Mouse (Mus musculus) ES-E14 (cell line): Measurements from ENCODE around the gene Pkhd1. TPM values are rescaled to one million over a fixed set of nuclear protein-coding genes. Genes with fewer than 3 reads are reported as not detected.

ENCODE experiments used
- DNase-seq: peaks from one replicate; pipeline ENCODE4 v3.0.0-alpha.2; 2013; ENCODE audit warnings: low read depth, low spot score
- H3K27ac ChIP-seq: 2 replicates; pipeline ENCODE4 v1.5.1; 2012; ENCODE audit warnings: low read depth, mild to moderate bottlenecking, low read length, moderate library complexity, mixed read lengths; ENCODE audit not compliant: poor library complexity, insufficient read depth, severe bottlenecking
- H3K36me3 ChIP-seq: 2 replicates; pipeline ENCODE4 v1.6.1; 2012; ENCODE audit warnings: mild to moderate bottlenecking, low read length, moderate library complexity, mixed read lengths; ENCODE audit not compliant: control insufficient read depth, poor library complexity, insufficient read depth, severe bottlenecking
- H3K4me1 ChIP-seq, 2 experiments: fragments of 150-350 bp in 1 of 2; sonication (generic) in 1 of 2; 2 replicates each; pipeline ENCODE4 v1.6.1; 2012; ENCODE audit warnings: low read length in 2 of 2, mild to moderate bottlenecking in 1 of 2, mixed read lengths in 1 of 2; ENCODE audit not compliant: control insufficient read depth in 2 of 2, insufficient read depth in 2 of 2, poor library complexity in 1 of 2
- H3K4me3 ChIP-seq, 2 experiments: fragments of 150-350 bp in 1 of 2; sonication (generic) in 1 of 2; 2 replicates each; pipeline ENCODE4 v1.5.1; 2012; ENCODE audit warnings: low read length in 2 of 2, low read depth in 1 of 2, mild to moderate bottlenecking in 1 of 2, mixed read lengths in 1 of 2; ENCODE audit not compliant: insufficient read depth in 1 of 2, poor library complexity in 1 of 2, severe bottlenecking in 1 of 2
- H3K9ac ChIP-seq: 2 replicates; pipeline ENCODE4 v1.6.1; 2012; ENCODE audit warnings: low read depth, mild to moderate bottlenecking, low read length, mixed read lengths; ENCODE audit not compliant: poor library complexity, insufficient read depth, severe bottlenecking
- H3K9me3 ChIP-seq: fragments of 150-350 bp; sonication (generic); 2 replicates; pipeline ENCODE4 v1.6.1; 2012; ENCODE audit warnings: low read depth, mild to moderate bottlenecking, low read length; ENCODE audit not compliant: control insufficient read depth, insufficient read depth
- CHD2 ChIP-seq: IDR thresholded peaks from 2 replicates; pipeline ENCODE4 v1.6.1; 2014; ENCODE audit warnings: mild to moderate bottlenecking, low read depth, low read length, inconsistent platforms
- HCFC1 ChIP-seq: IDR thresholded peaks from 2 replicates; pipeline ENCODE4 v1.6.1; 2012; ENCODE audit warnings: low read length, inconsistent platforms, borderline replicate concordance; ENCODE audit not compliant: insufficient read depth
- MAFK ChIP-seq: IDR thresholded peaks from 2 replicates; pipeline ENCODE4 v1.6.1; 2014; ENCODE audit warnings: mild to moderate bottlenecking, low read depth, low read length, inconsistent platforms; ENCODE audit not compliant: insufficient read depth
- ZC3H11A ChIP-seq: IDR thresholded peaks from 2 replicates; pipeline ENCODE4 v1.6.1; 2012; ENCODE audit warnings: low read depth, mild to moderate bottlenecking, inconsistent platforms, low read length, borderline replicate concordance
- ZNF384 ChIP-seq: IDR thresholded peaks from 2 replicates; pipeline ENCODE4 v1.6.1; 2012; ENCODE audit warnings: low read depth, low read length, inconsistent platforms
- in situ Hi-C, 2 experiments: fragments of 600-800 bp; cut with MboI; formaldehyde crosslinking; loops; one replicate each; pipeline ENCODE4 v1.15.1; 2025; ENCODE audit warnings: low sequenced_read_pairs in 2 of 2, inconsistent platforms in 1 of 2; ENCODE audit not compliant: unreplicated experiment in 2 of 2
- total RNA-seq: library from RNA; depleted of rRNA; stranded (reverse); fragments of 300-350 nt; gene quantifications from 2 replicates; pipeline ENCODE4 v1.2.3, GENCODE M21; 2012

The Pkhd1 gene
- total RNA-seq, 1 experiment = 2.0 TPM

- in situ Hi-C loops = no loop called here
- DNase-seq = no peak
- H3K36me3 ChIP-seq = no peaks in the 10 kb centered on the region
- no peak overlapping the region for H3K27ac ChIP-seq
- H3K4me3 ChIP-seq = no peak overlapping the region
- H3K9ac ChIP-seq = no peak overlapping the region
- no peak for TF ChIP-seq HCFC1
- no peaks in the 10 kb centered on the region for H3K4me1 ChIP-seq
- H3K9me3 ChIP-seq = no peaks in the 10 kb centered on the region
Observed at GRCm38 (mm10) chr1:20571469-20571868, 46.4 kb downstream of the Pkhd1 start.

- no peak overlapping the region for H3K4me3 ChIP-seq
- H3K27ac ChIP-seq = no peak overlapping the region
- no peaks in the 10 kb centered on the region for H3K4me1 ChIP-seq
- TF ChIP-seq ZC3H11A = no peak
- TF ChIP-seq HCFC1 = no peak
- no peak for TF ChIP-seq ZNF384
- no peak for TF ChIP-seq MAFK
- TF ChIP-seq CHD2 = no peak
- H3K9me3 ChIP-seq = no peaks in the 10 kb centered on the region
- H3K9ac ChIP-seq = no peak overlapping the region
- no peaks in the 10 kb centered on the region for H3K36me3 ChIP-seq
- no peak for DNase-seq
- in situ Hi-C loops = no loop called here
Observed at GRCm38 (mm10) chr1:20569430-20569829, 48.4 kb downstream of the Pkhd1 start.

DNA sequence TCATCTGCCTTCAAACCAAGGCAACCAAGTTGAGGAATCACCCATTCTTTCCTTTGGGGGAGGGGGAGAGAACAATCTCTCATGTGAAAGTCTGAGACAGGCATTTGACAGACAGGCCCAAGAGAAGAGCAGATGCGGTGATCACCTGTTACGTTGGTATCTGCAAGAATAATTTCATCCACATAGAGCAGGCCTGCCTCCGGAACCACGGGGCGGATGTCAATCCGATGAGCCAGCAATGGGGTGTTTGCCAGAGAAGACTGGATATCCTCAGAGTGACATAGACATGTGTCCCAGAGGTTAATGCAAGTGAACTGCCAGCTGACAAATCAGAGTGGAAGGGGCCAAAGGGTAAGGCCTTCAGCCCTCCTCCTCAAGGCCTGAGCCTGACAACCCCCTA is 59.4 kb downstream of the Pkhd1 start:
- TF ChIP-seq MAFK = no peak
- TF ChIP-seq CHD2 = no peak
- TF ChIP-seq HCFC1 = no peak
- no peak for TF ChIP-seq ZNF384
- no peak for TF ChIP-seq ZC3H11A
- Histone ChIP-seq H3K4me1 (no peaks in the 10 kb centered on the region), H3K9me3 (no peaks in the 10 kb centered on the region), H3K9ac (no peak overlapping the region), H3K4me3 (no peak overlapping the region), H3K36me3 (no peaks in the 10 kb centered on the region), H3K27ac (no peak overlapping the region)
- in situ Hi-C loops = no loop called here
- no peak for DNase-seq

- TF ChIP-seq MAFK = no peak
- 0 out of 2 replicates have a peak, but pooled peaks have one; percentile 14 for TF ChIP-seq ZC3H11A
- H3K4me3 ChIP-seq = no peak overlapping the region
- no peaks in the 10 kb centered on the region for H3K9me3 ChIP-seq
- no peaks in the 10 kb centered on the region for H3K4me1 ChIP-seq
- no peak overlapping the region for H3K27ac ChIP-seq
- H3K9ac ChIP-seq = no peak overlapping the region
- in situ Hi-C loops = no loop called here
- DNase-seq = peak; percentile 22
- no peaks in the 10 kb centered on the region for H3K36me3 ChIP-seq
Observed at GRCm38 (mm10) chr1:20554398-20554797, 63.5 kb downstream of the Pkhd1 start.

DNA sequence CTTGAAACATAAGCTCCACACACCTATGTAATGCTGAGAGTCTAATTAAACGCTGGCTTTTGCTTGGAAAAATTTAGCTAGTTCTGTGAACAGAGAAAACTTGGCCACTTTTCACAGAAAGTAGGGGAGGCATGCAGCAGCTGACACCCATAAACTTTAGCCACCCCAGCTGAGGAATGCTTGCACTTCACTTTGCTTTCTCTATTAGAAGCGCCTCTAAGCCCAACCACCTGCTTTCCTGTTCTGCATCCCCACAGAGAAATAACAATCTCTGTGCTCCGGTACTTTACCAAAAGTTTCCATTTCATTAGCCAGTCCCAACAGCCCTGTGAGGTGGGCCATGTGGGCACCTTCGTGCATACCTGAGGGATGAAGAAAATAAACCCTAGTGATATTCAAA is 66.5 kb downstream of the Pkhd1 start:
- Histone ChIP-seq H3K4me3 (no peak overlapping the region), H3K36me3 (no peaks in the 10 kb centered on the region), H3K9me3 (no peaks in the 10 kb centered on the region), H3K4me1 (no peaks in the 10 kb centered on the region), H3K27ac (no peak overlapping the region), H3K9ac (no peak overlapping the region)
- TF ChIP-seq ZC3H11A = no peak
- no peak for TF ChIP-seq CHD2
- no peak for TF ChIP-seq HCFC1
- no peak for TF ChIP-seq MAFK
- TF ChIP-seq ZNF384 = no peak
- DNase-seq = no peak
- in situ Hi-C loops = no loop called here
